Mouse (Mus musculus): ENCODE data around the gene Myh9.
"Not testable (repeated sequence)": the region's sequence is repeated elsewhere in the genome, so short reads cannot be mapped to it uniquely, and the experiment has no call there.

Myh9 gene

DNA sequence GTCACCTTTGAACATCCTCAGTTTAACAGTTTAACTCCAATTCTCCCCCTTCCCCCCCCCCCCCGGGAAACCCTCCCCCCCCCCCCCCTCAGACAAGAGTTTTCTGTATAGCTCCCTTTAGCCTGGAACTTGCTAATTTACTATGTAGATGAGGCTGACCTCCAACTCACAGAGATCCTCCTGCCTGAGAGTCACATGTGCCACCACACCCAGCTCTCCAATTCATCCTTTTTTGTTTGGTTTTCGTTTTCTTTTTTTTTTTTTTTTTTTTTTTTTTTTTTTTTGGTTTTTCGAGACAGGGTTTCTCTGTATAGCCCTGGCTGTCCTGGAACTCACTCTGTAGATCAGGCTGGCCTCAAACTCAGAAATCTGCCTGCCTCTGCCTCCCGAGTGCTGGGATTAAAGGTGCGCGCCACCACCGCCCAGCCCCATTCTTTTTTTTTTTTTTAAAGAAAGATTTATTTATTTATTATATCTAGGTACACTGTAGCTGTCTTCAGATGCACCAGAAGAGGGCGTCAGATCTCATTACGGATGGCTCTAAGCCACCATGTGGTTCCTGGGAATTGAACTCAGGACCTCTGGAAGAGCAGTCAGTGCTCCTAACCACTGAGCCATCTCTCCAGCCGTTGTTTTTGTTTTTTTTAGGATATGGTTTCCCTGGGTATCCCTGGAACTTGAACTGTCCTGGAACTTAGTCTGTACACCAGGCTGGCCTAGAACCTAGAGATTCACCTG lies 25.4 kb upstream of the Myh9 start:
- not testable (repeated sequence) for DNase-seq (ENCODE audit: low read depth, low spot score)

DNA sequence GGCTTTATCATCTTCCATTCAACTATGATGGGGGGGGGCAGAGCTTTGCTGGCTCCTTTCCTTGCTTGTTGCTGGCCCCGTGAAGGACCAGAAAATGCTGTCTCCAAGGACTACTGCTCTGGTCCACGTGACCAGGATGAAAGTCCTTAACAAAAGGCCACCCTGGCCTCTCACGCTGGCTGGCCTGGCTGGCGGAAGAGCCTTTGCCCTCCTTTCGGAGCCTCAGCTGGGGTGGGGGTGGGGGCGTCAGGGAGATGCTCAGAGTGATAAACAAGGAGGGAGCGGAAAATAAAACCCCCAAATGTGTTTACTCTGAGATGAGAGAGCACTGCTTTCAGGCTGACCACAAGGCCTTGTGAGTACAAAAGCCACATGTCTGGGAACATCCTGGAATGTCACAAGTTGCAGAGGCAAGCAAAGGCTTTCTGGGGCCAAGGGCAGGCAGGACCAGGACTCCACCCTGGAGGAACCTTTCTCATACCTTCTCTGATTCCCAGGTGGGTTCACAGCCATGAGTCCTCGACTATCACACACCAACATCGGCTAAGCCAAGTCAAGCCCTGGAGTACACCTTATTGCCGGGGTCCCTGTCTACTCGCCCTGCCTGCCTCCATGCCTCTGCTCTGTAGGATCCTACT lies 24.7 kb upstream of the Myh9 start:
- no peak for DNase-seq (ENCODE audit: low read depth, low spot score)

DNA sequence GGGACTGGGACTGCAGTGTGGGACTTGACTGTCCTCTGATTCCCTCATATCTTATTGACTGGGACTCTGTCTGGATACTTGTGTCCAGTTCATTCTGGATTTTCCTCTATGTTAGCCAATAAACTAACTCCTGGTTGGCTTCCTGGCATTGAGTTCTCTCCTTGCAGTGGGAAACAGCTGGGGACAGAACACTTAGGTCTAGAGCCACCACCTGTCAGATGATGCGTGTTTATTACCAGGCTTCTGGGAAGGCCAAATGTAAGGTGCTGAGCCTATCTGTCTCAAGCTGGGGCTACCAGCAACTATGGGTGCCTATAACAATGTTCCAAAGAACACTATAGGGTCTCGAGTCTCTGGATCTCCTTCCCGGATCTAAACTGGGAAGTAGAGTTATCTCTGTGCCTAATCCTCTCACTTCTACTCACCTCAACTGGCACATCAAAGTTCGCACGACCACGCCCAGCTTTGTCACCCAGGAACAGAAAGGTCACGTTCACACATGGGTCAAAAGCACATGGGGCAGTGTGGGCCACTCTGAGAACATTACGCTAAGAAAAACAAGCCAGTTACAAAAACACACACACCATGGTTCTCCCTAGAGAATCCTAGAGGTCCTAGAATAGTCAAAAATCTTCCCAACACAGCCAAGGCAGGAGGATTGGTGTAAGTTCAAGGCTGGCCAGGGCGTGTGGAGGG lies 22.2 kb upstream of the Myh9 start:
- DNase-seq (ENCODE audit: low read depth, low spot score), result no peak

DNA sequence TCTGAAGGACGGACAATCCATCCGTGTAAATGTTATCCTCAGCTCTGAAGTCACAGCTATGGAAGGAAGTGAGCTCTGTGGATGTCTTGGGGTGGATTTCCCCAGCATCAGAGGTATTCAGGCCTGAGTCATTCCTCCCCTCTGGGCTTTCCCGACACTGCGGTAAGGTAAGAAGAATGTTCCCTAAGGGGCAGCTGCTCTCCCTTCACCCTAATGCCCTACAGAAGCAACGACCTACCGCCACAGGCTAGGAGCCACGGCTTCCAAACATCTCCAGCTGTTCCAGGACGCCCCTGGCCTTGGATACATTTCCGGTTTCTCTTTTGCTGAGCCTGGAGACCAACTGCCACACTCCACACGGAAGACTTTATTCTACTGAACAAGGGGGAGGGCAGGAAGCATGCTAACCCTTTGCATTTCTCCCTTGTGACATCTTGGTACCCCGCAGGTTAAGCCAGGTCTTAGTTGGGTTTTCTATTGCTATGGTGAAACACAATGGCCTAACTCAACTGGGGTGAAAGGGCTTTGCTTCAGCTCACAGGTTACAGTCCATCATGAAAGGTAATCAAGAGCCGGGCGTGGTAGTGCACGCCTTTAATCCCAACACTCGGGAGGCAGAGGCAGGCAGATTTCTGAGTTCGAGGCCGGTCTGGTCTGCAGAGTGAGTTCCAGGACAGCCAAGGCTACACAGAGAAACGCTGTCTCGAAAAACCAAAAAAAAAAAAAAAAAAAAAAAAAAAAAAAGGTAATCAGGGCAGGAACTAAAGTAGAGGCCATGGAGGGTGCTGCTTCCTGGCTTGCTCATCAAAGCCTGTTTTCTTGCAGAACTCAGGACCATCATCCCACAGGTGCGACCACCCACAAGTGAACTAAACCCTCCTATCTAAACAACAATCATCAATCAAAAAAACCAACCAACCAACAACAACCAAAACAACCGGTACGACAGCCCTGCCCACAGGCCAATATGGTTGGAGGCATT lies 21.3 kb upstream of the Myh9 start:
- DNase-seq (ENCODE audit: low read depth, low spot score), result no peak

DNA sequence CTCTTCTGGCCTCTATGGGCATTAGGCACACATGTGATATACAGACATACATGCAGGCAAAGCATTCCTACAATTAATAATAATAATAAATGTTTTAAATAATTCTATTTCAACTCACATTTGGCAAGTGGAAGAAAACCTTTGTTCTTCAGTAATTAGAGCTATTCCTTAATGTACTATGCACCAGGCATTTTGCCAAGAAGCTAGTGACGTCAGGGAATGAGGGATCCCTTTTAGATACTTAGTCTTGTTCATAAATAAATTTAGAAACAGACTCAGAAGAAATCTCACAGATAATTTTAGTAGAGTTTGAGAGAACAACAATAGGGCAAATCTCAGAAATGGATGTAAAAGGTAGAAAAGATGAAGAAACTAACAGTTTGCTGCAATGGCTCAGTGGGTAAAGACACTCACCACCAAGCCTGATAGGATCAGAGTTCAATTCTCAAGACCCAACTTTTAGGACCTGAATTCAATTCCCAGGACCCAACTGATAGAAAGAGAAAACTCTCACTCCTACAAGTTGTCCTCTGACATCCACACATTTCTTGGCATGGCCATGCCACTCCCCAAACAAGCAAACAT lies 18.2 kb upstream of the Myh9 start:
- DNase-seq (ENCODE audit: low read depth, low spot score), result no peak

DNA sequence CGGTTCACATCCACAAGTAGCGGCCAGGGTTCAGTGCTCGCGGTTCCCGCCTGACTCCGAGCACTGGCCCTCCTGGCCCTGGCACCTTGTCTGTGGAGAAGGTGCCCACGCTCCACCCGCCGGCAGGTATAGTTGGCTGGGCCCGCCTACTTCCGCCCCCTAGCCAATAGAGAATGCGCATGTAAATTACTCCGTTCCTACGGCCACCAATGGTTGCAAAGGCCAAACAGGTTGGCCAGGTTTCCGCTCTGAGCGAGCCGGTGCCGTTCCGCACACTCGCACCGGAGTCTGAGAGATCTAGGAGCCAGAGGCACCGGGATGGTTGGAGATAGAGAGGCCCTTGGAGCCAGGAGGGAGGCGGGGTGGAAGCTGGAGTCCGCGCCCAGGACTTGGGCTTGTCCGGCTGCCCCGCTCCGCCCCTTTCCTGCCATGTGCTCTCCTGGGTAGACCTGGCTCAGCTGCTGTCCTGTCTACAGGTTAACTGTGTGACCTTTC lies 15.7 kb upstream of the Myh9 start:
- DNase-seq (ENCODE audit: low read depth, low spot score), result peak; percentile 67

DNA sequence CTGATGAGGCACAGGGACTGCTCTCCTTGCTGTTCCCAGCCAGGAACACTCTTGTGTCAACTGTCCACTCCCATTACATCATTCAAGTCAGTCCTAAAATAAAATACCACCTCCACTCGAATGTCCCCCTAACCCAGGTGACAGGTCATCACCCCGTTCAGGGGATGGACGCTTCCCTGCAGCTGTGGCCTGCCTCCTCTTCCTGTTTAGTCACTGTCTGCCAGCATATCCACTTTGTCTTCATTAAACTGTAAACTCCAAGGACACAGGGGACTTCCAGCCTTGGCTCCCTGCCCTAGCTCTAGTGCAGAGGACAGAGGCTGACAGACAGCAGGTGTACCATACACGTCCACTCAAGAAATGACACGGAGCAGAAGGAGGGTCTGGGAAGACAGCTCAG lies 14.6 kb upstream of the Myh9 start:
- no peak for DNase-seq (ENCODE audit: low read depth, low spot score)

DNA sequence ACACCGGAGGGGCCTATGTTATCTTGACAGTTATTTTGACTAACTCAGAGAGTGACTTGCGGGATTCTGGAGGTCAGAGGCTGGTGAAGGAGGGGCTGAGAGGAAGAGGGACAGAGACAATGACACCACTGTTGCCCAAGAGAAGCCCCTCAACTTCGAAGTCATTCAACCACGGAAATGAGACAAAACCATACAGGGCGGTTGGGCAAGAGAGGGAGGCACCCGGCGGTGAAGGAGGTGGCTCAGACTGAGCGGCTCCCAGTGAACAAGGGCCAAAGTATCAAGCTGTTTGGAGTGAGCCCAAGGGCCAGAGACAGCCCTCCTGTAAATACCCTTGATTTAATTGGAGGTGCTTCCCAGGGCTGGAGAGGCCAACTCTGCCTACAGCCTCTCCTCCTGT lies 13.3 kb upstream of the Myh9 start:
- no peak for DNase-seq (ENCODE audit: low read depth, low spot score)

DNA sequence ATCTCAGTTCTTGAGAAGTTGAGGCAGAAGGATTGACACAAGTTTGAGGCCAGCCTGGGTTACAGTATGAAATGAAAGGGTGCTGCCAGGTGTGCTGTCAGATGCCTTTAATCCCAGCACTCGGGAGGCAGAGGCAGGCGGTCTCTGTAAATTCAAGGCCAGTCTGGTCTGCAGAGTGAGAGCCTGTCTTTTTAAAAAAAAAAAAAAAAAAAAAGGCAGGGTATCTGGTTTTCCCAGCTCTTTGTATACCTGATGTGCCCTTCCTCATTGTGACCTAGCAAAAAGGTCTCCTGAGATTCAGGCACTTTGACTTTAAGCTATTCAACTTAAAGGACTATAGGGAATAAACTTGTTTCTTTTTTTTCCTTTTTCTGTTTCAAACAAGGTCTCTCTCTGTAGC lies 10.0 kb upstream of the Myh9 start:
- no peak for DNase-seq (ENCODE audit: low read depth, low spot score)

DNA sequence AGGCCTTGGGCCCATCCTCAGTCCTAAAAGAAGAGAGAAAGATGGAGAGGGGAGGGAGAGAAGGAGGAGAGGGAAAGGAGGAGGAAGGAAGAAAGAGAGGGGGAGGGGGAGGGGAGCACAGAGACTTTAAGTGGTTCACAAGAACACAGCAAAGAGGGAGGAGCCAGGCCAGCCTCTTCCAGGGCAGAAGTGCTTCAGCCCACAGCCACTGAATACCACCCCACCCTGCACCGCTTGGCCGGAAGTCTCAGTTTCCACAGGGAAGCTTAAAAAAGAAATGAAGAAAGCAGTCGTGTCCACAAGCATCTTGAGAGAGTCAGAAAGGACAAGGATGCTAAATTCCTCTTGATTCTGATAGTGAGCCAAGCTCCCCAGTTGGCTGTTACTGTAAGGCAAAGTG lies 9.2 kb upstream of the Myh9 start:
- no peak for DNase-seq (ENCODE audit: low read depth, low spot score)

DNA sequence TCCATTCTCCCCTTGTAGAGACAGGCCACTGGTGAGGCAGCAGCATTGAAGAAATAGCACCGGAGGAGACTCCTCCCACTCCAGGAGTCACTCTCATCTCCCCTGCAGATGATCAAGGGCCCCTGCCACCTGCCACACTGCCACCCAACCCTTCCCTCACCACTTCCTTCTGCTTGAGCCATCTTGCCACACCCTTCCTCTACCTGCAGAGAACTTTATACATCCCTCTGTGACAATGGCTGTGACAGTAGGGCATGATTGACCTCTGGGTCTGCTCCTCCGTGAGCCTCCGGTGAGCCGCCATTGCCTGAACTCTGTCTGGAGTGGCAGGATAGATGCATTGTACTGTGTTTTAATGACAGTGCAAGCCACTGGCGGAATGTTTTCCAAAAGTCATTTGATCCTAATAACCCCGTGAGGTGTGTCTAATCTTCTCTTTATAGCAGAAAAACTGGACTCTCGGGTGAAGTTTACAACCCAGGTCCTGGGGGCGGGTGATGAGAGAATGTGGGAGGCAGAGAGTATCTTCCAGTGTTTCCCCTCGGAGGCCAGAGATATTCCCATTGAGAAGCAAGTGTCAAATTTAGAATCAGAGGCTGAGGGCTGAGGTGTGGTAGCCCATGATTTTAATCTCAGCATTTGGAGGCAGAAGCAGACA lies 7.7 kb upstream of the Myh9 start:
- no peak for DNase-seq (ENCODE audit: low read depth, low spot score)

DNA sequence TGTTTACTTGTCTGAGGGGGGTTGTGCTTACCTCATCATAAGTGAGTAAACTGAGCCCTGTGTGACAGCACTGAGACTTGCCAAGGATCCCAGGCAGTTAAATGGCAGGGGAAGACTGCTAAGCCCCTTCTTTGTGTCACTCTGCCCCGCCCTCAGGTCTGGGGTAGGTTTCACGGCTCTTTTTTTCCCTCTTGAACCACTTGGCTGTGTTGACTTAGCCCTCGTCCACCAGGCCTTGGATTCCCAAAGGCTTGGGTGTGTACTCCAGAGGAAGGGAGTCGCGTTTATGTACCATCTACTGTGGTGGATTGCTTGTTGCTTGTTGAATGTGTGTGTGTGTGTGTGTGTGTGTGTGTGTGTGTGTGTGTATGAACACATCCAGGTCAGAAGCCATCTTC lies 7.1 kb upstream of the Myh9 start:
- no peak for DNase-seq (ENCODE audit: low read depth, low spot score)

DNA sequence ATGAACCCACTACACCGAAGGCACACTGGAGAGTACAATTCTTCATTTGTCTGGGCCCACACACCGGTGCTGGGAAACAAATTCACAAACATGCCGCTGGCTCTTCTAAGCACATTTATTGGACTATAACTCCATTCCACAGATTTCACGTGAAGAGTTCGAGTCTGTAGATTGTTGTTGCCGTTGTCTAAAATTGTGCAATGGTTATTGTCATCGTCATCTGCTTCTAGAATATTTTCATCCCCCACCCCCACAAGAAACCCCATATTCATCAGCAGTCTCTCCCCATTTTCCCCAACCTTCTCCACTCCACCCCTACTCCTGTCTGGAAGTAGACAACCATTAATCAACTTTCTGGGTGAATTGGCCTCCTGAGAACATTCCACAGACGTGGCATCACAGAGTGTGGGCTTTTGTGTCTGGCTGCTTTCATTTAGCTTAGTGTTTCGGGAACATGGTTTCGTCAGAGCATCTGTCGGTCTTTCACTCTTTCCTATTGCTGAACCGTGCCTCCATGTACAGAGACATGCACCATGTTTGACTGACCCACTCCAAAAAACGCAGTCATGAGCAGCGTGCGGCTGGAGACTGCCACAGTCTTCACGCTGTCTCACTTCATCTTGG lies 6.6 kb upstream of the Myh9 start:
- DNase-seq (ENCODE audit: low read depth, low spot score), result no peak

DNA sequence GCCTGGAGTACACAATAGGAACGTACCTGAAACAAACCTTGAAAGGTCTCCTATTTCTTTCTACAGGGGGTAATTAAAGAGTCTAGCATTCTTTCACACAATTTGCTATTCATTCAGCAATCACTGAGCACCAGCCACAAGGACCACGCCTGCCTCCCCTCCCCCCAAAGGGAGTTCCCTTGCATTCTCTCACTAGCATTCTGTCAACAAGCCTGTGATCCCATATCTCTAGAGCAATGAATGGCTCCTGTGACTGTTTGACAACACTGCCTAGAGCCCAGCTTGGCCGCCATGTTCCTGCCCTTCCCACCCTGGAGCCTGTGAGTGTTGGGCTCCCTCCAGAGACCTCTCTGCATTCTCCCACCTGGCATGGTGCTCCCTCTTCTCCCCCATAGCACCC lies 5.9 kb upstream of the Myh9 start:
- no peak for DNase-seq (ENCODE audit: low read depth, low spot score)

DNA sequence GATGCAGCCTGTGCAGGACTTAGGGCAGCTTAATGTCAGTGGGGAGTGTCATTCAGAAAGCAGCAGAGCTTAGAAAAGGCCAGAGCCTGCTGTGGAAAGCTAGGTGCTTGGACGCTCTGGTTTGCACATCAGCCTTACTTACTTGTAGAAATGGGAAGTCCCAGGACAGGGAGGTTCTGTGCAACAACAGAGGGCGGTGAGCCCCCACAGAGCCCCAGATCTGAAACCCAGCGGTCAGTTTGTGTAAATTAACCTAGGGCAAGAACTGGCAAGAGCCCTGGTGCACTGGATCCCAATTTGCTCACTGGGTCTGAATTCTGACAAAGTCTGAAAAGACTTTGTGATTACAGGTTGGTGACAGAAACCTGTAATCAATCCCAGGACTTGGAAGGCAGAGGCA lies 5.1 kb upstream of the Myh9 start:
- DNase-seq (ENCODE audit: low read depth, low spot score), result no peak

DNA sequence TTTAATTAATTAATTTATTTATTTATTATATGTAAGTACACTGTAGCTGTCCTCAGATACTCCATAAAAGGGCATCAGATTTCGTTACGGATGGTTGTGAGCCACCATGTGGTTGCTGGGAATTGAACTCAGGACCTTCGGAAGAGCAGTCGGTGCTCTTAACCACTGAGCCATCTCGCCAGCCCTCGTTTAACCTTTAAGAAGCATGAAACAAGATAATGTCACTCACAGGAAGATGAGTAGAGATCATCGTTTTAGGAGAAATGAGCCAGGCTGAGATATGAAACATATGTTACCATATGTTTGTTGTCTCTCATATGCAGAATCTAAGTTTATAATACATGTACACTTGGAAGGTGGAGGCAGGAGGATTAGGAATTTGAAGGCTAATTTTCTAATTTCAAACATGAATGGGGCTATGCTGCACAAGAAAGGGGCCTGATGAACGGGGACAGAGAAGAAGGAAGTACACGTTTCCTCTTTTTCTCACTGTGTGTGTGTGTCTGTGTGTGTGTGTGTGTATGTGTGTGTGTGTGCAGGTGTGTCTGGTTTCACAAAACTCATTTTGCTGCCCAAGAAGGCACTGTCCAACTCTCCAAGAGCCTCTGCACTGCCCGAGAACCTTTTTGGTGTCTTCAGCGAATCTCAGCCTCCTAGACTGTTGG lies 4.1 kb upstream of the Myh9 start:
- not testable (repeated sequence) for DNase-seq (ENCODE audit: low read depth, low spot score)

DNA sequence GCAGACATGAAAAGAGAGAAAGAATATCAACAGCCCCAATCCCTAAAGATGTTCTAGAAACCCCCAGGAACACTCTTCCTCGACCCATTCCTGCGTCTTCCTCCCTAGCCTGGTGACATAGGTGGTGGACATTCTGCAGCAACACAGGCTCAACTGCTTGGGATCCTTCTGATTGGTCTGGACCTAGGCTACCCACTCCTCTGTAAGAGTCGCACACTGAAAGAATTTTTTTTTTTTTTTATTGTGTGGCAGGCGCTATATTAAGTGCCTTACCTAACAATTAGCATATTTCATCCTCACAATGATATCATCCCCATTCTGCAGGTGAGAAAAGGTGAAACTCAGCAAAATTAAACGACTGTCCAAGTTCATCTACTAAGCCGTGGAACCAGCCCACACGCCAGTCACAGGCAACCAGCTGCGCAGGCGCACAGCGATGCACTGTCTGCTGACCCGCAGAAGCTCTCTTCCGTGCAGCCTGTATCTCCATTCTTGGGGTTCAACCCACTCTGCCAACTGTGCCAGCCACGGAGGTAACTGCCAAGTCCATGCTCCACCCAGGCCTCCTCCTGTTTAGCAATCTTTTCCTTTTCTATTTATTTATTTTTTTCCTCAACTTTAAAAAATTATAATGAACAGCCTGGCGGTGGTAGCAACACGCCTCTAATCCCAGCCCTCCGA lies 3.1 kb upstream of the Myh9 start:
- DNase-seq (ENCODE audit: low read depth, low spot score), result no peak

DNA sequence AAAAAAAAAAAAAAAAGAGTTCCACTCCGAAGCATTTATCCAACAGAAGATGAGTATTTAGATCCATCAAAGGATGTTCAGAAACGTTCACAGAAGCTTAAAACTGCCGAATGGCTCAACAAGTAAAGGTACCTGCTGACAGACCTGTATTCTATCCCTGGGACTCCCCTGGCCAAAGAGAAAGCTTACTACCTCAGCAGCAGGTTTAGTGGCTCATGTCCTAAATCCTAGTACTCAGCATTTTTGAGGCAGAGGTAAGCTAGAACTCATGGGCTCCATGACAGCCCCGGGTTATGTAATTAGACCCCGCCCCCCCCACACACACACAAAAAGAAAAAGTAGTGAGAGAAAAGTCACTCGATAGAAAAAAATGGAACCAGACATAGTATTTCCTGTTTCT lies 2.1 kb upstream of the Myh9 start:
- no peak for DNase-seq (ENCODE audit: low read depth, low spot score)

DNA sequence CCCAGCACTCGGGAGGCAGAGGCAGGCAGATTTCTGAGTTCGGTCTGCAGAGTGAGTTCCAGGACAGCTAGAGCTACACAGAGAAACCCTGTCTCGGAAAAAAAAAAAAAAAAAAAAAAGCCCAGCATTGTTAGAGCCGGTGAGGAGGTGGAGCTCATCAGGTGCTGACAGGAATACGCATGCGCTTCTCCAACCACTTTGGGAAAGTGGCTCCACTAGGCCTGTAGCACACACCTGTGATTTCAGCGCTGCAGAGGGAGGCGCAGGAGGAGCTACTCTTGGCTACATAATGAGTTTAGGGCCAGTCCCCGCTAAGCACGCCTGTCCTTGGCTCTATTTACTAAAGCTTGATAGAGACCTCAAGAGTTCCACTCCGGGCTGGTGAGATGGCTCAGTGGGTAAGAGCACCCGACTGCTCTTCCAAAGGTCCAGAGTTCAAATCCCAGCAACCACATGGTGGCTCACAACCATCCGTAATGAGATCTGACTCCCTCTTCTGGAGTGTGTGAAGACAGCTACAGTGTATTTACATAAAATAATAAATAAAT lies 1.6 kb upstream of the Myh9 start:
- DNase-seq (ENCODE audit: low read depth, low spot score), result not testable (repeated sequence)
